ENCODE assay signal across 14 mouse cellular contexts in the genomic region with DNA sequence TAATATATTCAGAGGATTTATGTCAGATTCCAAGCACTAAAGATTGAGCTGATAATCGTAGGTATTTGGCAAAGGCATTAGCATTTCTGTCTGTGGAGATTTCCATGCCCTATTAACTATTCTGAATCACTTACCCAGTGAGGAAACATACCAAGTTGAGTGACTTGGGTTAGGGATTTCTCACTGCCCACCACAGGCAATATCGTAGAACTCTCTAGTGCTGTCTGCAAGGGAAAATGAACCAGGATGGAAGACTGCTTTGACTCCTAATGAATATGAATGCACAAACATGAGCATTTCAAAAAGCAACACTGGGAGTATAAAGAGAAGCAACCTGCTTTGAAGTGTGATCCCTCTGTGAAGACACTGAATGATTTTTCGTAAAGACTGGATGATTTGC.
"Had no signal": no experiment of that assay in that cellular context is flagged by ENCODE, and none has a peak within 500 bp of the region (broad histone marks: within the 10 kb centered on the region; RNA-seq: fewer than 3 reads in every experiment).

No protein-coding gene starts in this region.

- DNase-seq: kidney, postnatal 25 days; layer of hippocampus, adult 9-11 months; liver; liver, embryonic 13.5 days; liver, postnatal 0 days; lung, postnatal 14 days; thymus, postnatal 4 days had no signal

- H3K27ac ChIP-seq: limb, embryonic 12.5 days; liver, embryonic 13.5 days; lung, embryonic 15.5 days; macrophage; neural tube, embryonic 12.5 days; stomach, postnatal 0 days had no signal

- H3K27me3 ChIP-seq: limb, embryonic 12.5 days; liver, embryonic 13.5 days; lung, embryonic 15.5 days; megakaryocyte, embryonic 14.5 days; neural tube, embryonic 12.5 days had no signal

- H3K9ac ChIP-seq: limb, embryonic 12.5 days; liver, embryonic 13.5 days; liver, postnatal 0 days; lung, embryonic 15.5 days; neural tube, embryonic 12.5 days had no signal

- ATAC-seq: intestine, embryonic 16.5 days; liver, postnatal 0 days had no signal

- H3K4me1 ChIP-seq: limb, embryonic 12.5 days; liver, embryonic 13.5 days; lung, embryonic 15.5 days; megakaryocyte, embryonic 14.5 days; neural tube, embryonic 12.5 days had no signal

- H3K4me2 ChIP-seq: limb, embryonic 12.5 days; liver, embryonic 13.5 days; lung, embryonic 15.5 days; neural tube, embryonic 12.5 days had no signal

- H3K9me3 ChIP-seq: limb, embryonic 12.5 days; liver, embryonic 13.5 days; lung, embryonic 15.5 days; megakaryocyte, embryonic 14.5 days; neural tube, embryonic 12.5 days had no signal

- H3K4me3 ChIP-seq: limb, embryonic 12.5 days; liver, embryonic 13.5 days; lung, embryonic 15.5 days; megakaryocyte, embryonic 14.5 days; neural tube, embryonic 12.5 days had no signal

- H3K36me3 ChIP-seq: limb, embryonic 12.5 days; liver, embryonic 13.5 days; lung, embryonic 15.5 days; neural tube, embryonic 12.5 days had no signal
